Mouse (Mus musculus) liver, embryonic 14.5 days (tissue): ENCODE measurements around the gene Gpc6. TPM values are rescaled to one million over a fixed set of nuclear protein-coding genes. Genes with fewer than 3 reads are reported as not detected.

Experiments
- ATAC-seq: fragments of 200-750 bp; cut with Nextera tagmentation; 2 replicates; pipeline ENCODE4 v1.8.0; 2017; ENCODE audit warnings: moderate number of reproducible peaks, mild to moderate bottlenecking, moderate library complexity; ENCODE audit not compliant: insufficient read depth
- DNase-seq, 3 experiments: peaks; one replicate each; pipeline ENCODE4 v3.0.0-alpha.2; 2012 to 2013; ENCODE audit warnings: low read depth in 3 of 3, low spot score in 3 of 3
- H3K27ac ChIP-seq: fragments of 300-500 bp; sonication (generic); 2 replicates; pipeline ENCODE4 v1.5.1; 2014; ENCODE audit warnings: moderate library complexity, mild to moderate bottlenecking, control low read depth, inconsistent platforms
- H3K27me3 ChIP-seq: fragments of 300-500 bp; sonication (generic); 2 replicates; pipeline ENCODE4 v1.6.1; 2014; ENCODE audit warnings: mild to moderate bottlenecking, low read length, moderate library complexity; ENCODE audit not compliant: control insufficient read depth, insufficient read depth
- H3K36me3 ChIP-seq: fragments of 300-500 bp; sonication (generic); replicated peaks from 2 replicates; pipeline ENCODE4 v1.6.1; 2014; ENCODE audit warnings: low read depth; ENCODE audit not compliant: control insufficient read depth, insufficient read depth
- H3K4me1 ChIP-seq, 2 experiments: fragments of 200-500 bp in 1 of 2; fragments of 300-500 bp in 1 of 2; sonication (generic) in 1 of 2; replicated peaks; 2 replicates each; pipeline ENCODE4 v1.6.1; 2012 to 2014; ENCODE audit warnings: antibody characterized with exemption in 1 of 2, inconsistent platforms in 1 of 2, low read length in 1 of 2; ENCODE audit not compliant: control insufficient read depth in 2 of 2, insufficient read depth in 2 of 2
- H3K4me2 ChIP-seq: fragments of 300-500 bp; sonication (generic); 2 replicates; pipeline ENCODE4 v1.6.1; 2014; ENCODE audit warnings: low read depth, mild to moderate bottlenecking, control low read depth, moderate library complexity
- H3K4me3 ChIP-seq, 2 experiments: fragments of 200-500 bp in 1 of 2; fragments of 300-500 bp in 1 of 2; sonication (generic) in 1 of 2; 2 replicates each; pipeline ENCODE4 v1.5.1; 2012 to 2014; ENCODE audit warnings: low read depth in 2 of 2, low read length in 2 of 2, mild to moderate bottlenecking in 2 of 2, control low read depth in 1 of 2, inconsistent platforms in 1 of 2, moderate library complexity in 1 of 2; ENCODE audit not compliant: insufficient read depth in 1 of 2
- H3K9ac ChIP-seq: fragments of 300-500 bp; sonication (generic); replicated peaks from 2 replicates; pipeline ENCODE4 v1.6.1; 2014; ENCODE audit warnings: mild to moderate bottlenecking, control low read depth, moderate library complexity
- H3K9me3 ChIP-seq: fragments of 300-500 bp; sonication (generic); 2 replicates; pipeline ENCODE4 v1.6.1; 2016; ENCODE audit warnings: low read length, mixed read lengths; ENCODE audit not compliant: control insufficient read depth
- CTCF ChIP-seq: IDR thresholded peaks from 2 replicates; pipeline ENCODE4 v1.5.1; 2016; ENCODE audit warnings: antibody characterized with exemption, low read depth, control low read depth
- EP300 ChIP-seq: IDR thresholded peaks from 2 replicates; pipeline ENCODE4 v1.6.1; 2016; ENCODE audit warnings: antibody characterized with exemption, low read depth
- WGBS: fragments of 180-500 bp; shearing (Covaris S2); extraction: QIAGEN DNeasy Blood & Tissue Kit; methylation state at CpG from one replicate; pipeline ENCODE4 v1.1.7; 2014; ENCODE audit not compliant: insufficient replicate concordance; 5-methylcytosine and 5-hydroxymethylcytosine counted together
- polyA plus RNA-seq, 2 experiments: library from polyadenylated mRNA; depleted of rRNA in 1 of 2; stranded (reverse) in 1 of 2; unstranded in 1 of 2; fragments of >200 nt; fragmentation: Nextera tagmentation in 1 of 2; extraction: Ambion mirVana in 1 of 2; gene quantifications; 2 replicates each; pipeline versions ENCODE4 v1.2.1 to v1.2.3; 2012 to 2014

The Gpc6 gene
- polyA plus RNA-seq, 2 experiments: 0.97 to 2.3 TPM

- Histone ChIP-seq H3K4me1 (no peaks in the 10 kb centered on the region), H3K4me3 (no peak overlapping the region), H3K27me3 (no peaks in the 10 kb centered on the region), H3K9me3 (no peaks in the 10 kb centered on the region), H3K27ac (no peak overlapping the region), H3K9ac (no peak overlapping the region), H3K36me3 (no peaks in the 10 kb centered on the region), H3K4me2 (no peak overlapping the region)
- ATAC-seq (no peak), DNase-seq (no peak)
- 54% methylated on average over 2 of the region's 2 CpGs for WGBS
- TF ChIP-seq EP300: no peak
- TF ChIP-seq CTCF: no peak
These were observed 436.8 kb downstream of the Gpc6 start for GRCm38 (mm10) chr14:117361965-117362309.

- H3K4me1 ChIP-seq: no peaks in the 10 kb centered on the region
- H3K9me3 ChIP-seq: no peaks in the 10 kb centered on the region
- H3K27me3 ChIP-seq: no peaks in the 10 kb centered on the region
- ATAC-seq: no peak
- no peak overlapping the region for H3K4me2 ChIP-seq
- H3K27ac ChIP-seq: no peak overlapping the region
- no peaks in the 10 kb centered on the region for H3K36me3 ChIP-seq
- TF ChIP-seq EP300 (no peak), CTCF (no peak)
- H3K4me3 ChIP-seq: no peak overlapping the region
- 79% methylated on average over 18 of the region's 18 CpGs for WGBS
- H3K9ac ChIP-seq: no peak overlapping the region
- DNase-seq: no peak
These were observed 444.3 kb downstream of the Gpc6 start for GRCm38 (mm10) chr14:117369331-117369866.

GRCm38 (mm10) chr14:117376822-117377376 is 451.8 kb downstream of the Gpc6 start:
- peak; percentile 61; the same call in 1 of the 2 replicates for ATAC-seq
- H3K4me2 ChIP-seq: no peak overlapping the region
- no peak for TF ChIP-seq CTCF
- 0 out of 2 replicates have a peak, but pooled peaks have one; percentile 20 for TF ChIP-seq EP300
- H3K4me3 ChIP-seq: no peak overlapping the region
- H3K4me1 ChIP-seq: 0 out of 4 replicates have a peak, but pooled peaks cover 0 to 2% of the 10 kb centered on the region in 2 experiments
- H3K9ac ChIP-seq: no peak overlapping the region
- DNase-seq: no peak
- H3K27me3 ChIP-seq: no peaks in the 10 kb centered on the region
- WGBS: 61% methylated on average over 4 of the region's 4 CpGs
- no peak overlapping the region for H3K27ac ChIP-seq
- no peaks in the 10 kb centered on the region for H3K36me3 ChIP-seq
- no peaks in the 10 kb centered on the region for H3K9me3 ChIP-seq

- Histone ChIP-seq H3K9me3 (no peaks in the 10 kb centered on the region), H3K27me3 (no peaks in the 10 kb centered on the region), H3K27ac (no peak overlapping the region), H3K9ac (no peak overlapping the region), H3K4me2 (no peak overlapping the region), H3K4me1 (0 out of 4 replicates have a peak, but pooled peaks cover 0 to 2% of the 10 kb centered on the region in 2 experiments), H3K36me3 (no peaks in the 10 kb centered on the region), H3K4me3 (no peak overlapping the region)
- 59% methylated on average over 6 of the region's 6 CpGs for WGBS
- DNase-seq (no peak), ATAC-seq (no peak)
- TF ChIP-seq EP300 (no peak), CTCF (no peak)
These were observed 454.9 kb downstream of the Gpc6 start for GRCm38 (mm10) chr14:117379979-117380378.

- Histone ChIP-seq H3K36me3 (no peaks in the 10 kb centered on the region), H3K27ac (no peak overlapping the region), H3K4me3 (no peak overlapping the region), H3K9me3 (no peaks in the 10 kb centered on the region), H3K4me2 (no peak overlapping the region), H3K9ac (no peak overlapping the region), H3K4me1 (no peaks in the 10 kb centered on the region), H3K27me3 (no peaks in the 10 kb centered on the region)
- WGBS: 66% methylated on average over 7 of the region's 7 CpGs
- TF ChIP-seq EP300 (no peak), CTCF (no peak)
- no peak for DNase-seq
- ATAC-seq: no peak
These were observed 458.1 kb downstream of the Gpc6 start for GRCm38 (mm10) chr14:117383188-117383587.
